Mouse (Mus musculus): ENCODE data around the gene Rpl34. TPM values are rescaled to one million over a fixed set of nuclear protein-coding genes. Genes with fewer than 3 reads are reported as not detected.

Rpl34 gene
- total RNA-seq, 2 experiments from 2014 or later = 391 to 424 TPM

DNA sequence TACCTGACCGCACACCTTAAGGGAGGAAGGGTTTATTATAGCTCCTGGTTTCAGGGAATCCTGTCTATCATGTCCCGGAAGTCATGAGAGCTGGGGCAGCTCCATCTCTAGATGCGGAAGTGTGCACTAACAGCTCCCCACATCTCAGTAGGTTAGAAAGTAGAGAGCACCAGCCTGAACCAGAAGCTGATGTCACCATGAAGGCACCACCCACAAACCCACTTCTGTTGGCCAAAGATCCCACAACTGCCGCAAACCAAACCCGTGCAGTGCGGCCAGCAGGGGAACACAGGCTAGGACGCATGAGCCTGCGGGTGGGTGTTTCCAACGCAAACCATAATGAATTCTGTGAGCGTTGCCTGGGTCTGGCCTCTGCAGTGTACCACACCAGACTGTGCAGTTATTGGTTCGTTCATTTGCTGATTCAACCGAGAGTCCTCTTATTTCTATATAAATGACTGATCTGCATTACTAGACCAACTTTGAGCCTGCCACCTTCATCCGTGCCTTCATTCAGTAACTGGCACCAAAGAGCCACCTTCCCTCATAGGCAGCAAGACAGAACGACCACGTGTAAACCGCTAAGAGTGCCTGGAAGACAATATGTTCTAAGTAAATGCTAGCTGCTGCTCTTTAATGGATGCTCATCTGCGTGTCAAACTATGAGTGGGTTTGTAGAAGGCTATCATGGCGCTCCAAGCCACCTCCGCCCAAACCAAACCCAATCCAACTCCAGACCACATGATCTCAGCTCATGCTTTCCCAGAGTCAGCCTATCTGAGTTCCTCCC, 52.3 kb downstream of the Rpl34 start:
- no peak for ATAC-seq (replicated peaks; ENCODE audit: low FRiP score, poor library complexity, severe bottlenecking)

Other genes starting within 250 kb of the Rpl34 start
- not detected in 2 replicates for gene Etnppl, start 113.0 kb downstream of the Rpl34 start, total RNA-seq (2015; ENCODE audit: low replicate concordance)
- 0.14 TPM in 1 of 2 replicates, not detected in the other for gene Etnppl, start 113.0 kb downstream of the Rpl34 start, total RNA-seq (2017; ENCODE audit: low replicate concordance)
- 45.4 and 56.7 TPM in 2 replicates for gene Ostc, start 21.0 kb downstream of the Rpl34 start, total RNA-seq (2015; ENCODE audit: low replicate concordance)
- gene Ostc, start 21.0 kb downstream of the Rpl34 start, total RNA-seq (2017; ENCODE audit: low replicate concordance) = 43.6 and 58.4 TPM in 2 replicates

All from erythroblast, adult 5-6 weeks (primary cell).